Mouse (Mus musculus) lung, adult 18-20 months (tissue): Measurements from ENCODE around the gene Msl1.

ENCODE experiments used
- DNase-seq, 2 experiments: peaks; one replicate each; pipeline ENCODE4 v3.0.0; 2022; ENCODE audit warnings: mixed read lengths in 2 of 2

The Msl1 gene

GRCm38 (mm10) chr11:98795015-98795713 is at the start of gene Msl1:
Gene Msl1, plus strand, starts transcription at chr11:98795516.
- DNase-seq = peak; percentile 89 to 91

- DNase-seq = peak in 1 of 2 experiments; percentile 36
Observed at GRCm38 (mm10) chr11:98745932-98746853, 49.1 kb upstream of the Msl1 start.

GRCm38 (mm10) chr11:98746855-98747693 is 48.2 kb upstream of the Msl1 start:
- peak; percentile 79 to 80 for DNase-seq

- peak in 1 of 2 experiments; percentile 14 for DNase-seq
Observed at GRCm38 (mm10) chr11:98747804-98748505, 47.4 kb upstream of the Msl1 start.

- peak; percentile 63 to 81 for DNase-seq
Observed at GRCm38 (mm10) chr11:98748506-98749416, 46.6 kb upstream of the Msl1 start.

- DNase-seq = no peak
Observed at GRCm38 (mm10) chr11:98749716-98750115, 45.6 kb upstream of the Msl1 start.

DNA sequence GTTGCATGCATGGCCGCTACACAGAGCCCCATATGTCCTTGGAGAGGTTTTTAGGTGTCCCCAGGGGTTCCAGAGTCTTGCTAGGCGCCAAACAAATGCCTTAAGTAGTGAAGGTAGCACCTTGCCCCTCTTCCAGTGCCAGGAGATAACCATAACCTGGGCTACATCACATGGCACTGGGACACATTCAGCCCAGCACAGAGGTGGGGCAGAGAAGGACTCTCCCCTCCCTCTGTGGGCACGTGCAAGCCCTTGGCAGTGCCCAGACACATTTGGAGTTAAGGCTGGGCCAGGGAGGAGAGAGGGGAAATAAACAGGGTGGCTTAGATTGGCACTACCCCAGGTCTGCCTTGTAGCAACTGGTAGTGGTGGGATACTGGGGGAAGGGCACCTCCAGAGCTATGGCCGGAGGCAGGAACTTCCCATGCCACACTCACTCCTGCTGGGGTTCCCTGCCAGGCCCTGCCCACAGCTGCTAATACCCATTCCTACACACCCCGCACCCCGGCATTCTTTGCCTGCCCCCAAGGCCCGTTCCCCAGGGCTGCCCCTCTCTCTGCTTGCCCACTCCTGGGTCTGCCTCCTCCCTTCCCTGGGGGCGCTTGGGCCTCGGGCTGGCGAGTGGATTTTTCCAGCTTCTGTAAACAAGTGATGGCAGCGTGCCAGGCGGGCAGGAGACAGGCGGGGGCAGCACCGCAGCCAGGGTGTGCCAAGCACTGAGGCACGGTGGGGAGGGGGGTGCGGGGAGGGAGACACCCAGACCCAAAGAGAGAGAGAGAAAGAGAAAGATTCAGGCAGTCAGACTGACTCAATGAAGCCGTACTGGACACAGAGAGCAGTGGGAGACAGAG is 44.7 kb upstream of the Msl1 start:
- DNase-seq = peak; percentile 85 to 90

DNA sequence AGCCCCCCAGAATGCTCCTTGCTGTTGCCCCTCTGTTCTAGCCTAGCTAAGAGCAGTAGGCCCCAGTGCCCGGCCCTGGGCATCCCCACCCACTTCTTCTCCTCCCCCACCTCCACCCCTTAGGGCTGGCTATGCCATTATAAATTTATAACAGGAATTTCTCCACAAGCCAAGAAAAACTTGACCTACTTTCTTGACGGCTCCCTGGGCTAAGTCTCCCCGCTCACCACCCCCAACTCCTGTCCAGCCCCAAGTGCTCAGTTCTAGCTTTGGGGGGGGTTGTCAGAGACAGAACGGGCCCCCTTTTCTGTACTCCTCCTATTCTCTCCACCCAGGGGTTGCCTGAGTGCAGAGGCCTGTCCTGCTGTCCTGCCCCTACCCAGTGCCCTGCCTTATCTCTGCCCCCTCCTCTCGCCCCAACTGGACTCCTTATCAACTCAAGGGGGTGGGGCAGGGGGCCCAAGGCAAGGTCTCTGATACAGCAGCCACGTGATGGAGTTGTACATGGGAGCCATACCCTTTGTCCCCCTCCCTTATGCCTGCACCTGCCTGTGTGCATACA is 44.0 kb upstream of the Msl1 start:
- peak; percentile 50 to 61 for DNase-seq

DNA sequence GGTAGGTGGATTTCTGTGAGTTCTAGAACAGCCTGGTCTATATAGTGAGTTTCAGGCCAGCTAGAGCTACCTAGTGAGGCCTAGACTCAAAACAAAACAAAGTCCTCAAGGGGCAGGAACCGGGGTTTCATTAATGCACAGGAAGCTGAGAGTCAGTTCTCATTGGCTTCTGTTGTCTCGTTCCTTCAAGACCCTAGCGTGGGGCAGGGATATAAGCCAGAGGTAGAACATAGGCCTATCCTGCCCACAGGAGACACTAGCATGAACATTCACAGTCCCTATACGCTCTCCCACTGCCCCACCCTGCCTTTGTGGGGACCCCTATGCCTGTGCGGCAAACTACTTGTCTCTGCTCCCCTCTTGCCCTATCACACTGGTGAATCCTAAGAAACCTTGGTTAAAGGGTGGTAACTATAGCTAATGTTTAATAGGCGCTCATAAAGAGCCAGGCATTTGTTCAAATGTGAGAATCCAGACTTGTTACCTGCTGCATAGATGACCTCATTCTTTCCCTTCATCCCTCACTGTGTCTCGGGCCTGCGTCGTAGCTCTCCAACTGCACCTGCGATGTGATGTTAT is 42.7 kb upstream of the Msl1 start:
- no peak for DNase-seq

DNA sequence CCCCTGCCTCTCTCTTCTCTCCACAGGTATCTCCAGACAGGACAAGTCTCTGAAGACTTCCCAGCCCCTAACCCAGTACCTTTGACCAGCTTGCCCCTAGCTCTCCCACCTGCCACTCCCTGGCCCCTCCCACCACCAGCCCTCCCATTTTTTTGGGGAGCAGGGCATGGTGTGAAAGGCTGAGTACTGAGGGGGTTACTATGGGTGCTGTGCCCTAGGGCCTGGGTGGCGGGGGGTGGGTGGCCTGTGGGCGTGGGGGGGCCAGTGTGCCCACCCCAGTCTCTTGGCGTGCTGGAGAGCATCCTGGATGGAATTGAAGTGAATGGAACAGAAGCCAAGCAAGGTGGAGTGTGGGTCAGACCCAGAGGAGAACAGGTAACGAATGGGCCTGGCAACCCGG is 42.1 kb upstream of the Msl1 start:
- DNase-seq = no peak

DNA sequence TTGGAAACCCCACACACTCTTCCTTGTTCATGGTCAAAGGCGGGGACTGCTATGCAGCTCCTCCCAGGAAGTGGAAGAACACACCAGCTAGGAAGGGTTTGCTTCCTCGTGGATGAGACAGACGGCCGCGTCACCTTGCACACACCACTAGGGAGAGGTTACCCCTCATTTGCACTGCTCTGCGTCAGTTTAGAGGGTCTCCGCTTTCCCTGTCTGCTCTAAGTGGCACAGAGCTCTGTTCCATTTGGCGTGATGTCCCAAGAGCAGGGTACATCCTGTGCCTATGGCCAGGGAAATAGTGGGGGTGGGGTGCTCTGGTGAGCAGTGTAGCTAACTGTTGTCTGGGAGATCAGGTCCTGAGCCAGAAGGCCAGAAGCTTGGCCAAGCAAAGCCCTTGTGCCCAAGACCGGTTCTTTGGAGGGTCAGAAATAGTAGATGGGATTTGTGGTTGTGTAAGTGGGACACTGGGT is 41.1 kb upstream of the Msl1 start:
- peak in 1 of 2 experiments; percentile 37 for DNase-seq

DNA sequence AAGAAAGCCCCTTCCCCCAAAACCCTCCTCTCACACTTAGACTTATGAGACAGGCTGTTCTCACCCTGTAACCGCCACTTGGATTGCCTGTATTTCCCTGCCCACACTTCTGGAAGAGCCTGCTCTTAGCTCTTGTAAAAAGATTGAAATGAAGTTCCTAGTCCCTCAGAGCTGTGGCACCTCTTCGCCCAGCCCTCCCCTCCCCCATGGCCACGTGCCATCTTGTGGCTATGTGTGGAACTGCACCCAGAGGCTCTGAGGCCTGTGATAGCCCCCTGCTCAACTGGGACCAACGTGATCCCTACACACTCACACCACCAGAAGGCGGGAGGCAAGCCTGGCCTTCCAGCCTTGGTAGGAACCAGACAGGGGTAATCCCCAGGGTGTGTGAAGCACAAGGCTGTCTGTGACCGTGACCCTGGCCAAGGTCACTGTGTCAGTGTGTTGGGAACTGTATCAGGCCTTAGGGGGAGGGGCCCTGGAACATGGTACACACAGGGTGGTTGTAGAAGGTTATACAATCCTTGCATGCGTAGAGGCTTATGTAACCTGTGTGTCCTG is 40.6 kb upstream of the Msl1 start:
- peak; percentile 71 to 81 for DNase-seq

GRCm38 (mm10) chr11:98755726-98756380 is 39.5 kb upstream of the Msl1 start:
- DNase-seq = no peak

GRCm38 (mm10) chr11:98756711-98757110 is 38.6 kb upstream of the Msl1 start:
- DNase-seq = no peak

GRCm38 (mm10) chr11:98761939-98762338 is 33.4 kb upstream of the Msl1 start:
- no peak for DNase-seq

- peak; percentile 86 to 91 for DNase-seq
Observed at GRCm38 (mm10) chr11:98762756-98763501, 32.4 kb upstream of the Msl1 start.

- DNase-seq = no peak
Observed at GRCm38 (mm10) chr11:98763502-98763861, 31.8 kb upstream of the Msl1 start.

DNA sequence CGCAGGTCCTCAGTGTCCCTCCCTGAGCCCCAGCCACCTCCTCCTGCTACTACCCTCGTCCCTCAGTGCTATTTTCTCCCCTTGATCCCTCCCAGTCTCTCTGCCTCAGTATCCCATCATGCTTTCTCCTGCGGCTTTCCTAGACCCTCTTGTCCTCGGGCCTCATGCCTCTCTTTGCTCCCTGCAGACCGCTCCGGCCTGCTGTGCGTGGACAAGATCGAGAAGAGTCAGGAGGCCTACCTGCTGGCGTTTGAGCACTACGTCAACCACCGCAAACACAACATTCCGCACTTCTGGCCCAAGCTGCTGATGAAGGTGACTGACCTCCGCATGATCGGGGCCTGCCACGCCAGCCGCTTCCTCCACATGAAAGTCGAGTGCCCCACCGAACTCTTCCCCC is 31.2 kb upstream of the Msl1 start:
- DNase-seq = no peak
